Mouse (Mus musculus): Measurements from ENCODE around the gene Tomt.
"Not testable (repeated sequence)": the region's sequence is repeated elsewhere in the genome, so short reads cannot be mapped to it uniquely, and the experiment has no call there.

Gene Tomt

GRCm38 (mm10) chr7:101906287-101906681 lies at the start of gene Tomt:
Gene Tomt (minus strand): TSS chr7:101906359.
- DNase-seq (ENCODE audit: low spot score) = no peak

- no peak for DNase-seq (ENCODE audit: low spot score)
These were observed 49.7 kb upstream of the Tomt start for GRCm38 (mm10) chr7:101955862-101956261.

GRCm38 (mm10) chr7:101955276-101955675 lies 49.1 kb upstream of the Tomt start:
- no peak for DNase-seq (ENCODE audit: low spot score)

GRCm38 (mm10) chr7:101954163-101954562 lies 48.0 kb upstream of the Tomt start:
- DNase-seq (ENCODE audit: low spot score) = no peak

GRCm38 (mm10) chr7:101952098-101952497 lies 45.9 kb upstream of the Tomt start:
- no peak for DNase-seq (ENCODE audit: low spot score)

- DNase-seq (ENCODE audit: low spot score) = no peak
These were observed 45.5 kb upstream of the Tomt start for GRCm38 (mm10) chr7:101951648-101952047.

- DNase-seq (ENCODE audit: low spot score) = not testable (repeated sequence)
These were observed 42.8 kb upstream of the Tomt start for GRCm38 (mm10) chr7:101949008-101949407.

- DNase-seq (ENCODE audit: low spot score) = no peak
These were observed 33.6 kb upstream of the Tomt start for GRCm38 (mm10) chr7:101939758-101940157.

GRCm38 (mm10) chr7:101938348-101938747 lies 32.2 kb upstream of the Tomt start:
- DNase-seq (ENCODE audit: low spot score) = no peak

GRCm38 (mm10) chr7:101937569-101937968 lies 31.4 kb upstream of the Tomt start:
- no peak for DNase-seq (ENCODE audit: low spot score)

- DNase-seq (ENCODE audit: low spot score) = no peak
These were observed 30.8 kb upstream of the Tomt start for GRCm38 (mm10) chr7:101936996-101937395.

GRCm38 (mm10) chr7:101935957-101936356 lies 29.8 kb upstream of the Tomt start:
- no peak for DNase-seq (ENCODE audit: low spot score)

- peak; percentile 97 for DNase-seq (ENCODE audit: low spot score)
These were observed 27.6 kb upstream of the Tomt start, which contains the start of the genes Lrrc51 and Numa1 for GRCm38 (mm10) chr7:101933751-101934240. Gene Lrrc51 (minus strand): TSS chr7:101933895. Gene Numa1 (plus strand): TSS chr7:101934111.

- DNase-seq (ENCODE audit: low spot score) = no peak
These were observed 27.1 kb upstream of the Tomt start for GRCm38 (mm10) chr7:101933300-101933699.

GRCm38 (mm10) chr7:101932551-101932950 lies 26.4 kb upstream of the Tomt start:
- DNase-seq (ENCODE audit: low spot score) = no peak

- DNase-seq (ENCODE audit: low spot score) = no peak
These were observed 21.9 kb upstream of the Tomt start for GRCm38 (mm10) chr7:101928093-101928492.

GRCm38 (mm10) chr7:101925892-101926291 lies 19.7 kb upstream of the Tomt start:
- DNase-seq (ENCODE audit: low spot score) = not testable (repeated sequence)

GRCm38 (mm10) chr7:101918071-101918470 lies 11.9 kb upstream of the Tomt start:
- no peak for DNase-seq (ENCODE audit: low spot score)

GRCm38 (mm10) chr7:101911982-101912381 lies 5.8 kb upstream of the Tomt start:
- DNase-seq (ENCODE audit: low spot score) = no peak

GRCm38 (mm10) chr7:101910138-101910537 lies 4.0 kb upstream of the Tomt start:
- no peak for DNase-seq (ENCODE audit: low spot score)

- DNase-seq (ENCODE audit: low spot score) = no peak
These were observed 2.2 kb upstream of the Tomt start for GRCm38 (mm10) chr7:101908367-101908766.

GRCm38 (mm10) chr7:101906696-101907095 lies 537 bp upstream of the Tomt start:
- no peak for DNase-seq (ENCODE audit: low spot score)

- peak; percentile 99 for DNase-seq (ENCODE audit: low spot score)
These were observed 435 bp downstream of the Tomt start, which contains the start of gene Lamtor1 for GRCm38 (mm10) chr7:101905561-101906286. Gene Lamtor1 (plus strand): TSS chr7:101905904.

- no peak for DNase-seq (ENCODE audit: low spot score)
These were observed 3.3 kb downstream of the Tomt start for GRCm38 (mm10) chr7:101902846-101903245.

Data from testis, postnatal 14 days (tissue).